Mouse (Mus musculus) adipocyte (in vitro differentiated cells): Measurements from ENCODE around the gene Zzz3.

Experiments used
- DNase-seq: peaks from one replicate; pipeline ENCODE4 v3.0.0-alpha.2; 2016; ENCODE audit warnings: low spot score

Gene Zzz3

GRCm38 (mm10) chr3:152497084-152497483 lies 101.8 kb downstream of the Zzz3 start:
- no peak for DNase-seq

GRCm38 (mm10) chr3:152497842-152498241 lies 102.6 kb downstream of the Zzz3 start:
- DNase-seq, result peak; percentile 34

DNA sequence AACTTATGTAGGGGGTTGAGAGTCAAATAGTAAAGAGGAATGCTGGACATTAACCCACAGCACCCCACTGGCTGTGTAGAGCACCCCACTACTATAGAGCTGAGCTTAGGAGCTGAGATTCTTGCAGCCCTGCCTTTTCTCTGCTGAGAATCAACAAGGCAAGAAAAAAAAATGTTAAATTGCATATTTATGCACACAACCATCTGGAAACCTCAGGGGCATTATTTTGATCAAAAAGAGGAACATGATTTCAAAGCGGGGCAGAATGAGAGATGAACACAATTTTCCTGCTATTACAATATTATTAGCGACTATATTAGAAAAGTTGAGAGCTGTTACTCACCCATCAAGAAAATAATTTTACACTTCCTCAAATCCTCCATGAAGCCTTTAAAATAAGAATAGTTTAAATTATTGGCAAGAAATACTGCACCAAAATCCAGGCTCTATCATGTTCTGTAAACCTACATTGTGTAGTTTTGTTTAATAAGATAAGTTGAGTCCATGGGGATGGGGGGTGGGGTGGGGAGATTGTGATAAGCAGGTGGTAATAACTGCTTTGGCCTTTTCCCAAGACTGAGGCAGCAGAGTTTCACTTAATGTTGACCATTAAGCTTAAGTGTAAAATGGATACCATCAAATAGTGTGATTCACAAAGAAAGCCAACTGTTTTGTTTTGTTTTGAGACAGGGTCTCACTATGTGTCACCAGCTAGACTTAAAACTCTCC lies 103.9 kb downstream of the Zzz3 start:
- DNase-seq, result no peak

DNA sequence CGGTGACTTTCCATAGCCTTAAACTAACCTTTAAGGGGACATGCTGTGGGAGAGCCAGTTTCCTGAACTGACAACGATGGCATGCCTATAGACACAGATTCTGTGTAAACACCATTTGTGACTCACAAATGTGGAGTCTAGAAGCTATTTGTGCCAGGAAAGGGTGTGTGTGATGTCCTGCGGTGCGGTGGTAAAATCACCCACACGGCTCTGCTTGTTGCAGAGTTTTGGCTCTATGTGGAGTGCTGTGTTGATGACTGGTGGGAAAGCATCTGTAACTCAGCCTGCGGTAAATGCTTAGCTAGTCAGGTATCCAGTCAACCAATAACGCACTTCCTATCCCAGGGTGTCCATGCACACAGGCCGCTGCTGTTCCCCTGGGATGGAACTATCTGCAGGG lies 112.6 kb downstream of the Zzz3 start:
- DNase-seq, result no peak

DNA sequence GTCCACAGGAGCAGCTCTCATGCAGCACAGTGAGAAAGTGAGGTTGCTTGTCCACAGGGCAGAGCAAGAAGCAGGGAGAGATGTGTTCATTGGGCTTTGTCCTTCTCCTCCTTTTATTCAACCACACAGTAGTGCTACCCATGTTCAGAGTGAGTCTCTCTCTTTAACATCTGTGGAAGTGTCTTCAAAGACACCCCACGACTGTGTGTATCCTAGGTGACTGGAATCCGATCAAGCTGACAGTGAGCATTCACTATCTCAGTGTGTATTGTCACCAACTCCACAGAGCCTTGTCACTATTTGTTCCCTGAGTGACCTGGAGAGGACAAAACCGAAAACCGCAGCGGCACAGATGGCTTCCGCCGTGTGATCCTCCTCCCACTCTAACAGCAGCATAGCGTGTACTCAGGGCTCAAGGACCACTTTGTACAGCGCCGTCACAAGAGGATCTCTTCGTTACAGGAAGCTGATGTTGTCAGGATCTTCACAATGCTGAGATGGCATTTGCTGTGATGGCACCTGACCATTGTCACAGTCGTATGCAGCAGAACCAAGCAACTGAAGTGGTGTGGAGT lies 113.2 kb downstream of the Zzz3 start:
- DNase-seq, result no peak

DNA sequence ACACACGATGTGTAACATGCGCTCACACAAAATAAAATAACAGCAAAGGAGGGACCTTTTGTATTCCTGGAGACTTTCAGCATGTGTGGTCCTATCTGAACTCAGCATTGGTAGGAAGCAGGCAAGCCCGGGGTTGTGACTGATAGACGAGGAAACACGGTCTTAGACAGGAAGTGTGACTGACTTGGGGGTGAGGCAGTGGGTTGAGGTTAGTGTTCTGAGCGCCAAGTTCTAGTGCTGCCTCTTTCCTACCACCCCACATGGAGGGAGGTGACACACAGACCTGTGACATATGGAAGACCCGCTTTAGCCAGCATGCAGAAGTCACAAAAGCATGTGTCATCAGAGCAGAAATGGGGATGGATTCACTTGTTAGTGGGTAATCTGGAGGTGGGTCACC lies 114.0 kb downstream of the Zzz3 start:
- no peak for DNase-seq
